Comparison of ENCODE assay signal across 8 mouse cellular contexts in the genomic region with DNA sequence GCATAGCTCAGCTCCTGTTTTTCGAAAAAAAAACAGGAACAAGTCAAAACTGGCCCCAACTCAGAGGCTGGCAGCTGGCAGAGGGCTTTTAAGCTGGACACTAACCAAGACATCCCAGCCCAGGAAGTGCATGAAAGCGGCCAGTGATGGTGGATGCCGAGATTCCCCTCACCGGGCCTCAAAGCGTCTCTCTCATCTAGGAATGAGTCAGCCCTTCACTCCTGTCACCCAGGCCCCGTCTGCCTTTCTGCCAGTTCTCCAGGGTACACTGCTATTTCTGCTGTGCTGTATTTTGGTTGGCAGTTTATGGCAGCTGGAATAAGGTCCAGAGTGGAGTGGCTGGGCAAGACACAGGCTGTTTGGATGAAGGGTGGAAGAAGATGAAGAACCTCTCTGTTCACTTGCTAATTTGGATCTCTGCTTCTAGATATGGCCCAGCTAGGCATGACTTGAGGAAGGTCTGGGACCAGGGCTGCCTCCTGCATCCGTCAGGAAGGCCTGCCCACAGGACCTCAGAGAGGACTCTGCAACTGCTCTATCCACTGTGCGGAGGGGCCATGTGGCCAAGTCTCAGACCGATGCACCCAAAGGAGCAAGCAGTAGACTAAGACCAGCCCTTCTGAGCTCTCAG. TPM values are rescaled to one million over a fixed set of nuclear protein-coding genes. Genes with fewer than 3 reads are reported as not detected.
DNase-seq lines count a peak whose midpoint lies in the region; ATAC-seq and TF ChIP-seq lines count a peak whose summit lies in the region.
"Had no signal": no experiment of that assay in that cellular context is flagged by ENCODE, and none has a peak within 500 bp of the region (broad histone marks: within the 10 kb centered on the region; RNA-seq: fewer than 3 reads in every experiment).

No protein-coding gene starts in this region.

- no peak overlapping the region for H3K4me2 ChIP-seq in neural tube, embryonic 14.5 days (ENCODE audit: low read depth, low read length)

- ATAC-seq in neural tube, embryonic 14.5 days (ENCODE audit: low read depth): no peak
- ATAC-seq in monocyte, adult 5-6 weeks (replicated peaks; ENCODE audit: insufficient number of reproducible peaks, low FRiP score, low TSS enrichment, poor library complexity, severe bottlenecking): no peak

- no peak for TF ChIP-seq POLR2A in testis, adult 2 months (IDR thresholded peaks at IDR 0.05; ENCODE audit: control insufficient read depth, low read depth, low read length)
- TF ChIP-seq POLR2A in embryonic fibroblast, embryonic 13.5 days (IDR thresholded peaks at IDR 0.05; ENCODE audit: low read depth, low read length): no peak

- H3K27me3 ChIP-seq in testis, adult 2 months (ENCODE audit: control insufficient read depth, insufficient read depth, low read length): no peaks in the 10 kb centered on the region
- no peaks in the 10 kb centered on the region for H3K27me3 ChIP-seq in hindbrain, embryonic 10.5 days (ENCODE audit: insufficient read depth, poor library complexity, severe bottlenecking)
- no peaks in the 10 kb centered on the region for H3K27me3 ChIP-seq in neural tube, embryonic 14.5 days (ENCODE audit: control insufficient read depth, insufficient read depth, low read length)

- no peak for TF ChIP-seq CTCF in testis, adult 2 months (IDR thresholded peaks at IDR 0.05; ENCODE audit: control insufficient read depth, insufficient read depth, insufficient replicate concordance, low read depth, low read length)
- TF ChIP-seq CTCF in embryonic fibroblast, embryonic 13.5 days (IDR thresholded peaks at IDR 0.05; ENCODE audit: borderline replicate concordance, insufficient read depth, low read length): no peak

- intact Hi-C loops in left cerebral cortex, postnatal 14 days (cut with DNase I): no loop called here

- peaks cover 2% of the 10 kb centered on the region for H3K4me1 ChIP-seq in testis, adult 2 months (ENCODE audit: control insufficient read depth, insufficient read depth, low read length)
- peaks cover 16% of the 10 kb centered on the region for H3K4me1 ChIP-seq in embryonic fibroblast, embryonic 13.5 days (ENCODE audit: control insufficient read depth, insufficient read depth, low read length)
- H3K4me1 ChIP-seq in hindbrain, embryonic 10.5 days (replicated peaks): peaks cover 30% of the 10 kb centered on the region
- peaks cover 8% of the 10 kb centered on the region; the same call in 1 of the 2 replicates for H3K4me1 ChIP-seq in neural tube, embryonic 14.5 days (ENCODE audit: control insufficient read depth, insufficient read depth, low read length)

- 59% methylated on average over 9 of the region's 9 CpGs for WGBS in hindbrain, embryonic 10.5 days
- WGBS in neural tube, embryonic 14.5 days: 64% methylated on average over 9 of the region's 9 CpGs

- no peaks in the 10 kb centered on the region for H3K36me3 ChIP-seq in testis, adult 2 months (ENCODE audit: control insufficient read depth, insufficient read depth, low read length)
- no peaks in the 10 kb centered on the region for H3K36me3 ChIP-seq in hindbrain, embryonic 10.5 days
- H3K36me3 ChIP-seq in neural tube, embryonic 14.5 days (ENCODE audit: control insufficient read depth, insufficient read depth, low read length): no peaks in the 10 kb centered on the region

- no peak overlapping the region for H3K9ac ChIP-seq in neural tube, embryonic 14.5 days (replicated peaks; ENCODE audit: low read depth, low read length)

- peak overlapping the region; percentile 19 for H3K27ac ChIP-seq in testis, adult 2 months (ENCODE audit: control insufficient read depth, insufficient read depth, low read depth, low read length)
- H3K27ac ChIP-seq in embryonic fibroblast, embryonic 13.5 days (ENCODE audit: insufficient read depth, low read length): peak overlapping the region; percentile 96
- peak overlapping the region; percentile 83 for H3K27ac ChIP-seq in hindbrain, embryonic 10.5 days
- peak overlapping the region; percentile 46; the same call in 1 of the 2 replicates for H3K27ac ChIP-seq in neural tube, embryonic 14.5 days (ENCODE audit: low read depth, low read length)

- no peak overlapping the region for H3K4me3 ChIP-seq in testis, adult 2 months (ENCODE audit: control insufficient read depth, low read depth, low read length)
- H3K4me3 ChIP-seq in embryonic fibroblast, embryonic 13.5 days (ENCODE audit: insufficient read depth, low read length): no peak overlapping the region
- no peak overlapping the region for H3K4me3 ChIP-seq in hindbrain, embryonic 10.5 days
- no peak overlapping the region for H3K4me3 ChIP-seq in neural tube, embryonic 14.5 days (ENCODE audit: low read depth, low read length)
- H3K4me3 ChIP-seq: megakaryocyte, embryonic 14.5 days had no signal

- H3K9me3 ChIP-seq in hindbrain, embryonic 10.5 days: no peaks in the 10 kb centered on the region
- H3K9me3 ChIP-seq in neural tube, embryonic 14.5 days (ENCODE audit: control insufficient read depth, low read length): no peaks in the 10 kb centered on the region
- H3K9me3 ChIP-seq: megakaryocyte, embryonic 14.5 days had no signal

- DNase-seq in testis, postnatal 14 days (ENCODE audit: low spot score): no peak
- peak; percentile 10 for DNase-seq in hindbrain, embryonic 10.5 days (ENCODE audit: low spot score)
- DNase-seq in left cerebral cortex, postnatal 14 days (ENCODE audit: low spot score in 2 of 2): peak; percentile 41 to 63

RNA-seq across cellular contexts. Expression of gene A4galt, which starts 27.3 kb away (rescaled TPM):
- polyA plus RNA-seq in testis, adult 2 months (2012; rRNA removed): 2.3 and 3.0 TPM in 2 replicates
- polyA plus RNA-seq in embryonic fibroblast, embryonic 13.5 days (2011; ENCODE audit: insufficient read length, low read depth, missing spikeins): 10.5 and 14.0 TPM in 2 replicates
- polyA plus RNA-seq in hindbrain, embryonic 10.5 days (2016; fragmentation: Nextera tagmentation; extraction: Ambion mirVana): 1.2 and 1.5 TPM in 2 replicates
- total RNA-seq in left cerebral cortex, postnatal 14 days (2021): 1 to 10 TPM; 2.4 to 3.5 TPM
- polyA plus RNA-seq in neural tube, embryonic 14.5 days (2014; fragmentation: Nextera tagmentation; extraction: Ambion mirVana): 0.91 and 3.9 TPM in 2 replicates
- total RNA-seq in monocyte, adult 5-6 weeks (2017): 0.29 to 2.5 TPM in 2 of 3 replicates, not detected in the other

RNA-seq across cellular contexts. Expression of gene Cyb5r3, which starts 51.9 kb away (rescaled TPM):
- polyA plus RNA-seq in testis, adult 2 months (2012; rRNA removed): 53.1 and 64.0 TPM in 2 replicates
- polyA plus RNA-seq in embryonic fibroblast, embryonic 13.5 days (2011; ENCODE audit: insufficient read length, low read depth, missing spikeins): 273 and 297 TPM in 2 replicates
- 240 and 270 TPM in 2 replicates for polyA plus RNA-seq in hindbrain, embryonic 10.5 days (2016; fragmentation: Nextera tagmentation; extraction: Ambion mirVana)
- 10 to 100 TPM; 67.9 to 69.6 TPM for total RNA-seq in left cerebral cortex, postnatal 14 days (2021)
- 122 and 139 TPM in 2 replicates for polyA plus RNA-seq in neural tube, embryonic 14.5 days (2014; fragmentation: Nextera tagmentation; extraction: Ambion mirVana)
- total RNA-seq in monocyte, adult 5-6 weeks (2017): 58.3 to 66.1 TPM (median 60.8 TPM) in 3 replicates

Comparison
In these comparisons a context has a peak if more than half of its experiments do, and no peak if none do; other contexts are left out.
1. H3K27ac ChIP-seq: peak in every context shown above with its lines; median percentile 96 in embryonic fibroblast, embryonic 13.5 days; 83 in hindbrain, embryonic 10.5 days; 46 in neural tube, embryonic 14.5 days; 19 in testis, adult 2 months.